ENCODE assay signal across 12 mouse cellular contexts in the genomic region with DNA sequence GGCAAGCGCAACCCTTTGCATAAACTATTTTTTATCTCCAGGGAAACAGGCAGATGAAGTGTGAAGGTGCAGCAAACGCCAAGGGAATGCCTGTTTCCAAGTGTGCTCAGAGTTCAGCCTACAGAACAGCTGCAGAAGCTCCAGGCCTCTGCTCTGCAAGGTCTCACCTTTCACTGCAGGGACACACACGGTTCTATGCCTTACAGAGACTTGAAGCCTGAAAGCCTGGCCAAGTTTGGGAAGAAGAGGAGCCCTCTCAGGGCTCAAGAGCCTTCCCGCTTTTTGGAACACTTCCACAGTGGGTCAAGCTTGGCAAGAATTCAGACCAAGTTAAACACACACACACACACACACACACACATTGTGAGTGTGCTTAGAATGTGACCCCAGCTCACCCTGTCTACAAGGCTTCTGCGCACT. TPM values are rescaled to one million over a fixed set of nuclear protein-coding genes. Genes with fewer than 3 reads are reported as not detected.
DNase-seq lines count a peak whose midpoint lies in the region; ATAC-seq lines count a peak whose summit lies in the region.
"Had no signal": no experiment of that assay in that cellular context is flagged by ENCODE, and none has a peak within 500 bp of the region (broad histone marks: within the 10 kb centered on the region; RNA-seq: fewer than 3 reads in every experiment).

No protein-coding gene starts in this region.

- H3K9ac ChIP-seq in neural tube, embryonic 11.5 days (ENCODE audit: low read length), result peak overlapping the region; percentile 97
- no peak overlapping the region for H3K9ac ChIP-seq in limb, embryonic 15.5 days
- H3K9ac ChIP-seq in midbrain, embryonic 16.5 days (ENCODE audit: low read depth, low read length), result no peak overlapping the region
- no peak overlapping the region for H3K9ac ChIP-seq in liver, embryonic 12.5 days

- H3K9me3 ChIP-seq in neural tube, embryonic 11.5 days (ENCODE audit: control insufficient read depth, low read length), result no peaks in the 10 kb centered on the region
- H3K9me3 ChIP-seq in limb, embryonic 15.5 days, result no peaks in the 10 kb centered on the region
- no peaks in the 10 kb centered on the region for H3K9me3 ChIP-seq in midbrain, embryonic 16.5 days (replicated peaks; ENCODE audit: control insufficient read depth, low read length, poor library complexity, severe bottlenecking)
- no peaks in the 10 kb centered on the region for H3K9me3 ChIP-seq in liver, embryonic 12.5 days (replicated peaks)

- H3K36me3 ChIP-seq in neural tube, embryonic 11.5 days (ENCODE audit: control insufficient read depth, insufficient read depth, low read length), result peaks cover 2% of the 10 kb centered on the region; the same call in 1 of the 2 replicates
- H3K36me3 ChIP-seq in limb, embryonic 15.5 days, result no peaks in the 10 kb centered on the region
- no peaks in the 10 kb centered on the region for H3K36me3 ChIP-seq in midbrain, embryonic 16.5 days (ENCODE audit: control insufficient read depth, insufficient read depth, low read length)
- no peaks in the 10 kb centered on the region for H3K36me3 ChIP-seq in liver, embryonic 12.5 days

- H3K4me3 ChIP-seq in neural tube, embryonic 11.5 days (ENCODE audit: low read depth, low read length), result peak overlapping the region; percentile 85
- H3K4me3 ChIP-seq in limb, embryonic 15.5 days, result no peak overlapping the region
- no peak overlapping the region for H3K4me3 ChIP-seq in midbrain, embryonic 16.5 days (ENCODE audit: low read depth, low read length)
- H3K4me3 ChIP-seq in liver, embryonic 12.5 days, result no peak overlapping the region

- WGBS in neural tube, embryonic 11.5 days, result 14% methylated on average over 5 of the region's 5 CpGs
- WGBS in limb, embryonic 15.5 days, result 55% methylated on average over 5 of the region's 5 CpGs
- WGBS in midbrain, embryonic 16.5 days, result 9% methylated on average over 5 of the region's 5 CpGs
- 17% methylated on average over 5 of the region's 5 CpGs for WGBS in liver, embryonic 12.5 days (ENCODE audit: insufficient replicate concordance)

- H3K4me1 ChIP-seq in neural tube, embryonic 11.5 days (ENCODE audit: control insufficient read depth, insufficient read depth, low read length), result peaks cover 71% of the 10 kb centered on the region
- H3K4me1 ChIP-seq in limb, embryonic 15.5 days, result peaks cover 37% of the 10 kb centered on the region
- peaks cover 6% of the 10 kb centered on the region; the same call in 1 of the 2 replicates for H3K4me1 ChIP-seq in midbrain, embryonic 16.5 days (ENCODE audit: control insufficient read depth, insufficient read depth, low read length)
- peaks cover 16% of the 10 kb centered on the region for H3K4me1 ChIP-seq in liver, embryonic 12.5 days

- H3K27ac ChIP-seq in neural tube, embryonic 11.5 days (ENCODE audit: low read depth, low read length), result peak overlapping the region; percentile 100
- peak overlapping the region; percentile 27; the same call in 1 of the 2 replicates for H3K27ac ChIP-seq in limb, embryonic 15.5 days
- H3K27ac ChIP-seq in midbrain, embryonic 16.5 days (ENCODE audit: low read length), result no peak overlapping the region
- no peak overlapping the region for H3K27ac ChIP-seq in liver, embryonic 12.5 days

- peak overlapping the region; percentile 92 for H3K4me2 ChIP-seq in neural tube, embryonic 11.5 days (ENCODE audit: low read depth)
- no peak overlapping the region for H3K4me2 ChIP-seq in limb, embryonic 15.5 days
- no peak overlapping the region for H3K4me2 ChIP-seq in midbrain, embryonic 16.5 days (ENCODE audit: low read length)
- no peak overlapping the region for H3K4me2 ChIP-seq in liver, embryonic 12.5 days

- no peaks in the 10 kb centered on the region for H3K27me3 ChIP-seq in neural tube, embryonic 11.5 days (ENCODE audit: control insufficient read depth, insufficient read depth, low read length)
- H3K27me3 ChIP-seq in limb, embryonic 15.5 days, result peaks cover 90% of the 10 kb centered on the region
- H3K27me3 ChIP-seq in midbrain, embryonic 16.5 days (ENCODE audit: control insufficient read depth, insufficient read depth, low read depth, low read length), result peaks cover 97% of the 10 kb centered on the region
- peaks cover 99% of the 10 kb centered on the region for H3K27me3 ChIP-seq in liver, embryonic 12.5 days (replicated peaks)
- H3K27me3 ChIP-seq: Patski had no signal

- DNase-seq in adrenal gland, adult 2 months, result peak; percentile 43
- DNase-seq in adrenal gland, postnatal 36 days, result no peak
- DNase-seq in neural tube, embryonic 11.5 days (ENCODE audit: low spot score), result peak; percentile 47
- no peak for DNase-seq in neural tube, embryonic 10.5 days (ENCODE audit: extremely low spot score, low spot score)
- DNase-seq in right cerebral cortex, postnatal 14 days, result no peak

- no peak for ATAC-seq in neural tube, embryonic 11.5 days (ENCODE audit: insufficient read depth, low FRiP score, low TSS enrichment)
- ATAC-seq in limb, embryonic 15.5 days (ENCODE audit: insufficient number of reproducible peaks, low FRiP score, low TSS enrichment, low read depth), result no peak
- ATAC-seq in midbrain, embryonic 16.5 days, result no peak
- no peak for ATAC-seq in liver, embryonic 12.5 days
- ATAC-seq: Patski had no signal

RNA-seq across cellular contexts. Expression of gene Hoxa4, which starts 2.4 kb away (rescaled TPM):
- 1 to 10 TPM; 2.2 to 6.3 TPM for total RNA-seq in adrenal gland, adult 2 months (2021)
- 0.99 and 4.0 TPM in 2 replicates for polyA plus RNA-seq in adrenal gland, adult 2 months (2012; rRNA removed)
- total RNA-seq in adrenal gland, postnatal 36 days (2021), result 1 to 10 TPM; 2.6 to 3.1 TPM
- 10.2 and 11.7 TPM in 2 replicates for polyA plus RNA-seq in neural tube, embryonic 11.5 days (2014; fragmentation: Nextera tagmentation; extraction: Ambion mirVana)
- 0.52 and 0.63 TPM in 2 replicates for polyA plus RNA-seq in limb, embryonic 15.5 days (2015; fragmentation: Nextera tagmentation; extraction: Ambion mirVana)
- not detected in 2 replicates for polyA plus RNA-seq in midbrain, embryonic 16.5 days (2015; fragmentation: Nextera tagmentation; extraction: Ambion mirVana)
- polyA plus RNA-seq in liver, embryonic 12.5 days (2016; fragmentation: Nextera tagmentation; extraction: Ambion mirVana), result 0.79 and 0.92 TPM in 2 replicates
- total RNA-seq: monocyte, adult 5-6 weeks had no signal

RNA-seq across cellular contexts. Expression of gene 5730596B20Rik, which starts 11.9 kb away (rescaled TPM):
- total RNA-seq in adrenal gland, adult 2 months (2021), result under 1 TPM; 0.35 to 0.41 TPM
- polyA plus RNA-seq in adrenal gland, adult 2 months (2012; rRNA removed), result 0.02 and 0.04 TPM in 2 replicates
- total RNA-seq in adrenal gland, postnatal 36 days (2021), result under 1 TPM; 0.10 to 0.40 TPM
- polyA plus RNA-seq in neural tube, embryonic 11.5 days (2014; fragmentation: Nextera tagmentation; extraction: Ambion mirVana), result 4.1 and 4.5 TPM in 2 replicates
- 0.10 and 0.26 TPM in 2 replicates for polyA plus RNA-seq in limb, embryonic 15.5 days (2015; fragmentation: Nextera tagmentation; extraction: Ambion mirVana)
- not detected in 2 replicates for polyA plus RNA-seq in midbrain, embryonic 16.5 days (2015; fragmentation: Nextera tagmentation; extraction: Ambion mirVana)
- 0.29 TPM in 2 replicates for polyA plus RNA-seq in liver, embryonic 12.5 days (2016; fragmentation: Nextera tagmentation; extraction: Ambion mirVana)
- total RNA-seq: monocyte, adult 5-6 weeks had no signal
- polyA plus RNA-seq: spleen, adult 2 months had no signal

RNA-seq across cellular contexts. Expression of gene Hoxa5, which starts 15.2 kb away (rescaled TPM):
- 10 to 100 TPM; 13.6 to 22.8 TPM for total RNA-seq in adrenal gland, adult 2 months (2021)
- 12.9 and 16.3 TPM in 2 replicates for polyA plus RNA-seq in adrenal gland, adult 2 months (2012; rRNA removed)
- 10 to 100 TPM; 14.7 to 27.8 TPM for total RNA-seq in adrenal gland, postnatal 36 days (2021)
- 53.4 and 56.5 TPM in 2 replicates for polyA plus RNA-seq in neural tube, embryonic 11.5 days (2014; fragmentation: Nextera tagmentation; extraction: Ambion mirVana)
- polyA plus RNA-seq in limb, embryonic 15.5 days (2015; fragmentation: Nextera tagmentation; extraction: Ambion mirVana), result 1.7 and 2.1 TPM in 2 replicates
- 0.21 TPM in 1 of 2 replicates, not detected in the other for polyA plus RNA-seq in midbrain, embryonic 16.5 days (2015; fragmentation: Nextera tagmentation; extraction: Ambion mirVana)
- 2.1 and 3.1 TPM in 2 replicates for polyA plus RNA-seq in liver, embryonic 12.5 days (2016; fragmentation: Nextera tagmentation; extraction: Ambion mirVana)
- total RNA-seq: monocyte, adult 5-6 weeks had no signal

RNA-seq across cellular contexts. Expression of gene Hoxa6, which starts 19.3 kb away (rescaled TPM):
- total RNA-seq in adrenal gland, adult 2 months (2021), result 1 to 10 TPM; 1.9 to 4.5 TPM
- polyA plus RNA-seq in adrenal gland, adult 2 months (2012; rRNA removed), result 3.6 and 3.8 TPM in 2 replicates
- total RNA-seq in adrenal gland, postnatal 36 days (2021), result 1 to 10 TPM; 2.5 to 4.6 TPM
- 16.0 and 18.8 TPM in 2 replicates for polyA plus RNA-seq in neural tube, embryonic 11.5 days (2014; fragmentation: Nextera tagmentation; extraction: Ambion mirVana)
- polyA plus RNA-seq in limb, embryonic 15.5 days (2015; fragmentation: Nextera tagmentation; extraction: Ambion mirVana), result 0.41 and 1.1 TPM in 2 replicates
- polyA plus RNA-seq in midbrain, embryonic 16.5 days (2015; fragmentation: Nextera tagmentation; extraction: Ambion mirVana), result not detected in 2 replicates
- 0.14 and 0.20 TPM in 2 replicates for polyA plus RNA-seq in liver, embryonic 12.5 days (2016; fragmentation: Nextera tagmentation; extraction: Ambion mirVana)
- total RNA-seq: monocyte, adult 5-6 weeks had no signal
- polyA plus RNA-seq: embryonic facial prominence, embryonic 14.5 days; spleen, adult 2 months had no signal

RNA-seq across cellular contexts. Expression of gene Hoxa3, which starts 24.0 kb away (rescaled TPM):
- 1 to 10 TPM; 2.7 to 5.4 TPM for total RNA-seq in adrenal gland, adult 2 months (2021)
- 6.8 and 8.1 TPM in 2 replicates for polyA plus RNA-seq in adrenal gland, adult 2 months (2012; rRNA removed)
- total RNA-seq in adrenal gland, postnatal 36 days (2021), result 1 to 10 TPM; 3.7 TPM
- polyA plus RNA-seq in neural tube, embryonic 11.5 days (2014; fragmentation: Nextera tagmentation; extraction: Ambion mirVana), result 20.2 TPM in 2 replicates
- 2.2 and 2.5 TPM in 2 replicates for polyA plus RNA-seq in limb, embryonic 15.5 days (2015; fragmentation: Nextera tagmentation; extraction: Ambion mirVana)
- polyA plus RNA-seq in midbrain, embryonic 16.5 days (2015; fragmentation: Nextera tagmentation; extraction: Ambion mirVana), result not detected in 2 replicates
- polyA plus RNA-seq in liver, embryonic 12.5 days (2016; fragmentation: Nextera tagmentation; extraction: Ambion mirVana), result 0.97 and 1.2 TPM in 2 replicates
- total RNA-seq: monocyte, adult 5-6 weeks had no signal

Comparison
In these comparisons a context has a peak if more than half of its experiments do, and no peak if none do; other contexts are left out.
1. DNase-seq: peak in adrenal gland, adult 2 months (single experiment) and neural tube, embryonic 11.5 days (single experiment); none in adrenal gland, postnatal 36 days (0 of 2), neural tube, embryonic 10.5 days (single experiment) and right cerebral cortex, postnatal 14 days (single experiment).
2. H3K27ac ChIP-seq: peak in neural tube, embryonic 11.5 days (single experiment) and limb, embryonic 15.5 days (single experiment); none in midbrain, embryonic 16.5 days (single experiment) and liver, embryonic 12.5 days (single experiment).